Mouse (Mus musculus): ENCODE data around the gene Pgf.

- TF ChIP-seq CTCF (IDR thresholded peaks at IDR 0.05; ENCODE audit: low read depth) = no peak
- TF ChIP-seq EP300 (IDR thresholded peaks at IDR 0.05; ENCODE audit: low read depth) = no peak
These were observed 32.0 kb downstream of the Pgf start for GRCm38 (mm10) chr12:85145630-85146029.

Measured in liver, postnatal 0 days (tissue).